9 mouse cellular contexts compared by ENCODE assay signal in genomic region chr16:18622019-18622418, GRCm38 (mm10). TPM values are rescaled to one million over a fixed set of nuclear protein-coding genes. Genes with fewer than 3 reads are reported as not detected.
A peak's percentile ranks its signal among the peaks of the same experiment; 100 is the strongest.
DNase-seq lines count a peak whose midpoint lies in the region; ATAC-seq lines count a peak whose summit lies in the region.
"Had no signal": no experiment of that assay in that cellular context is flagged by ENCODE, and none has a peak within 500 bp of the region (broad histone marks: within the 10 kb centered on the region; RNA-seq: fewer than 3 reads in every experiment).

TSS of gene Gp1bb (minus strand) at chr16:18622403.

- H3K27me3 ChIP-seq in lung, embryonic 16.5 days (ENCODE audit: control insufficient read depth, insufficient read depth, low read depth, low read length) = peaks cover 80% of the 10 kb centered on the region
- H3K27me3 ChIP-seq in intestine, embryonic 14.5 days (replicated peaks; ENCODE audit: control insufficient read depth, insufficient read depth, low read length) = peaks cover 86% of the 10 kb centered on the region
- peaks cover 92% of the 10 kb centered on the region for H3K27me3 ChIP-seq in neural tube, embryonic 13.5 days

- intact Hi-C loops in left cerebral cortex, postnatal 10 days (cut with DNase I) = no loop called here

- no peak for ATAC-seq in lung, embryonic 16.5 days (ENCODE audit: low read depth)
- ATAC-seq in intestine, embryonic 14.5 days (replicated peaks; ENCODE audit: low FRiP score, low TSS enrichment, low read depth) = no peak
- ATAC-seq in neural tube, embryonic 13.5 days (ENCODE audit: low read depth) = no peak

- peak within 1 kb of the TSS; percentile 96 for H3K4me2 ChIP-seq in lung, embryonic 16.5 days (ENCODE audit: low read depth, low read length)
- H3K4me2 ChIP-seq in intestine, embryonic 14.5 days (ENCODE audit: low read length) = peak within 1 kb of the TSS; percentile 84
- H3K4me2 ChIP-seq in neural tube, embryonic 13.5 days = peak within 1 kb of the TSS; percentile 63

- DNase-seq in cerebellum, adult 11-12 months = peak; percentile 41
- DNase-seq in cerebellum, postnatal 14 days = no peak
- no peak for DNase-seq in lung, adult 18-20 months
- no peak for DNase-seq in intestine, embryonic 14.5 days (ENCODE audit: low spot score)
- no peak for DNase-seq in left cerebral cortex, postnatal 10 days (ENCODE audit: extremely low spot score in 1 of 2, low spot score in 2 of 2)
- DNase-seq in layer of hippocampus, adult 11-12 months (ENCODE audit: low spot score) = no peak

- H3K4me1 ChIP-seq in lung, embryonic 16.5 days (replicated peaks; ENCODE audit: control insufficient read depth, insufficient read depth, low read length) = peaks cover 26% of the 10 kb centered on the region
- H3K4me1 ChIP-seq in intestine, embryonic 14.5 days (replicated peaks; ENCODE audit: control insufficient read depth, insufficient read depth, low read length) = peaks cover 17% of the 10 kb centered on the region
- H3K4me1 ChIP-seq in neural tube, embryonic 13.5 days (replicated peaks) = peaks cover 40% of the 10 kb centered on the region

- no peak within 1 kb of the TSS for H3K9ac ChIP-seq in lung, embryonic 16.5 days (ENCODE audit: low read length)
- no peak within 1 kb of the TSS for H3K9ac ChIP-seq in intestine, embryonic 14.5 days (ENCODE audit: low read length)
- peak within 1 kb of the TSS; percentile 58; the same call in 1 of the 2 replicates for H3K9ac ChIP-seq in neural tube, embryonic 13.5 days

- no peaks in the 10 kb centered on the region for H3K9me3 ChIP-seq in lung, embryonic 16.5 days (ENCODE audit: control insufficient read depth, low read length)
- H3K9me3 ChIP-seq in intestine, embryonic 14.5 days (ENCODE audit: control insufficient read depth, low read length) = no peaks in the 10 kb centered on the region
- H3K9me3 ChIP-seq in neural tube, embryonic 13.5 days = no peaks in the 10 kb centered on the region

- no peaks in the 10 kb centered on the region; the same call in 1 of the 2 replicates for H3K36me3 ChIP-seq in lung, embryonic 16.5 days (ENCODE audit: control insufficient read depth, insufficient read depth, low read length)
- peaks cover 23% of the 10 kb centered on the region for H3K36me3 ChIP-seq in intestine, embryonic 14.5 days (ENCODE audit: control insufficient read depth, insufficient read depth, low read length)
- H3K36me3 ChIP-seq in neural tube, embryonic 13.5 days = peaks cover 50% of the 10 kb centered on the region

- H3K27ac ChIP-seq in lung, embryonic 16.5 days (ENCODE audit: low read length) = no peak within 1 kb of the TSS
- H3K27ac ChIP-seq in intestine, embryonic 14.5 days (ENCODE audit: low read depth) = no peak within 1 kb of the TSS
- H3K27ac ChIP-seq in neural tube, embryonic 13.5 days (replicated peaks) = no peak within 1 kb of the TSS

- WGBS in lung, embryonic 16.5 days = 34% methylated on average over 17 of the region's 17 CpGs
- 27% methylated on average over 17 of the region's 17 CpGs for WGBS in intestine, embryonic 14.5 days
- WGBS in neural tube, embryonic 13.5 days = 12% methylated on average over 17 of the region's 17 CpGs

- peak within 1 kb of the TSS; percentile 55 for H3K4me3 ChIP-seq in lung, embryonic 16.5 days (ENCODE audit: low read length)
- H3K4me3 ChIP-seq in intestine, embryonic 14.5 days (ENCODE audit: low read depth, low read length) = peak within 1 kb of the TSS; percentile 47
- peak within 1 kb of the TSS; percentile 37 for H3K4me3 ChIP-seq in neural tube, embryonic 13.5 days

RNA-seq across cellular contexts. Expression of gene Gp1bb, which starts in this region (rescaled TPM):
- polyA plus RNA-seq in lung, embryonic 16.5 days (2015; fragmentation: Nextera tagmentation; extraction: Ambion mirVana) = 2.0 and 2.2 TPM in 2 replicates
- 1.9 and 2.0 TPM in 2 replicates for polyA plus RNA-seq in intestine, embryonic 14.5 days (2014; fragmentation: Nextera tagmentation; extraction: Ambion mirVana)
- 9.5 and 13.6 TPM in 2 replicates for polyA plus RNA-seq in neural tube, embryonic 13.5 days (2015; fragmentation: Nextera tagmentation; extraction: Ambion mirVana)
- total RNA-seq in left cerebral cortex, postnatal 10 days (2021) = 1 to 10 TPM; 3.5 to 4.9 TPM
- total RNA-seq: liver, adult 2 months had no signal
- polyA plus RNA-seq: liver, adult 2 months had no signal
